Mouse (Mus musculus) CD4-positive, CD25-positive, alpha-beta regulatory T cell, adult 2 months (primary cell): ENCODE data around the gene Gm10271.
A peak's percentile ranks its signal among the peaks of the same experiment; 100 is the strongest.

Experiments used
- DNase-seq: peaks from one replicate; pipeline ENCODE4 v3.0.0-alpha.2; 2012; ENCODE audit warnings: low read depth, low spot score

The Gm10271 gene

DNA sequence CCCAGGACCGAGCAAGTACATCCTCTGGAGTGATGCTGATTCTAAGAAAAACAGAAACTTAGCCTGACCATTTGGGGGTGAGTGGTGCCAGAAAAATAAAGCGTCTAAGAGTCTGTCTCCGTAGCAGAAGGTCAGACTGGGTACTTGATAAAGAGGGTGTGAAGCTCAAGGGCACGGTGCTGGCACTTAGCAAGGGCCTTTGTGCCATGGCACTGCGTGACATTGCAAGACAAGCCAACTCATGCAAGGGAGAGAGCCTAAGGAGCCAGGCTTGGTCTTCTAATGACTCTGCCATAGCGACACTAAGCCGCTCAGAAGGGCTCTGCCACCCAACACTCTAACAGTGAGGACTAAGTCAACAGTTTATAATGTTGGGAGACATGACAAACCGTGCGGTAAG is 6.4 kb upstream of the Gm10271 start:
- no peak for DNase-seq

DNA sequence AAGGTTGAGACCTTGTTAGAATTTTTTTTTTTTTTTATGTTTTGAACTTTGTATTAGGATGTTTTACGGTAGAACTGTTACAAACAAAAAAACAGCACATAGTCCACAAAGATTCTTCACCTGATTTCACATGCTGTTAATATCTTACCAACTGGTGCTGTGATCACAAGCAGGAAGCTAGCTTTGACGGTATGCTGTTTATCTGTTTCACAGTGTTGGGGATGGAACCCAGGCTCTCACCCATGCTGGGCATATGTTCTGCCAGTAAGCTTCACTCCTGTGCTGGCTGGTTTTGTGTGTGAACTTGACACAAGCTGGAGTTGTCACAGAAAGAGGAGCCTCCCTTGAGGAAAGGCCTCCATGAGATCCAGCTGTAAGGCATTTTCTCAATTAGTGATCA is 5.4 kb upstream of the Gm10271 start:
- DNase-seq = no peak

GRCm38 (mm10) chr10:116977455-116977854 is 5.0 kb upstream of the Gm10271 start:
- DNase-seq = no peak

DNA sequence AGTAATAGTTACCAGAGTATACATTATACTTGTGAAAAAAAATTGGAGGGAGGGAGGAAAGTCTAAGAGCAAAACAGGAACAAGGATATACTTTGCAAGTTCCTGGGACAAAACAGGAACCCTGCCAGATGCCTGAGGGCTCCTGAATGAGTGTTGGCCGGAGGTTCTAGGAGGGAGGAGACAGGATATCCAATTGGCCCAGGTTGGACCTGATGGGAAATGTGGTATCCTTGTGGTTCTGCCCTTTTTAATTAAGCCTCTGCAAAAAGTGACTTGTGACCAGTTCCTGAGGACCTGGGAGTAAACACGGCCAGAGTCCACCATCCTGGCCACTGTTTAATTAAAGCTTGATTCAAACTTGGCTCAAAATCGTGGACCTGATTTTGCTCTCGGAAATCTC is 3.7 kb downstream of the Gm10271 start:
- DNase-seq = no peak

- no peak for DNase-seq
Measured at GRCm38 (mm10) chr10:116966065-116966464, 6.3 kb downstream of the Gm10271 start.

DNA sequence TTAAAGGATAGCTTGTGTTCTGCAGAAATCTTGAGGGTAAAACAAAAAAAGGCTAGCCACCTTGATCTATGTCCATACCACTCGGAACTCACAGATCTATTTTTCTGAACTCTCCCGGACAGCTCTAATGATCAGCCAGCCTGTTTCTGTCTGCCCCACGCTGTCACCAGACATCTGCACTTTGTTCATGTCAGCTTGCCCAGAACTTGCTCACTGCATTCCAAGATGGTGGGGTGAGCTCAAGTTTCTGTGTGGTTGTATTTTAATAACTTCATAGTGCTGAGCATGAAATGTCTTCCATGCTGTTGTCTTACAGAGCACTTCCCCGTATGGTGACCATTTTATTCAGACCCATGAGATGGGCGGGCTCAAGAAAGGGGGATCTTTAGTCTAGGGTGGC is 7.1 kb downstream of the Gm10271 start:
- DNase-seq = no peak

DNA sequence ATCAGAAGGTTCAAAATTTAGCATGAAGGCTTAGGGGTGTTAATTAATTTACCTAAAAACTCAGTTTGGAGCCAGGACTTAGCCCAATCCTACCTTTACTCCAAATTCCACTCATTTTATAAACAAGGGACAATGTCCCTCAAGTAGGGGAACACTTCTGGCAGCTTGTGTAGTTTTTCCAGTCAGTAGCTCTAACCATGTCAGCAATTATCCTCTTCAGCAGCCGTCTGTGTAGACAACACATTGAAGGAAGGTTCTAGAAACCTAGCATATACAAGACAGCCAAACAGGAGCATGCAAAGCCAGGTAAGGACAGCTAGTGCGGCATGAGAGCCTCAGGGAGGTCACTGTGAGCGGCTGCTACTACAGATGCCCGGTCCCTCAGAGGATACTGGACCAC is 7.8 kb downstream of the Gm10271 start:
- DNase-seq = no peak

- DNase-seq = no peak
Measured at GRCm38 (mm10) chr10:116964084-116964483, 8.3 kb downstream of the Gm10271 start.

- DNase-seq = peak; percentile 39
Measured at GRCm38 (mm10) chr10:116962803-116963202, 9.6 kb downstream of the Gm10271 start.

- no peak for DNase-seq
Measured at GRCm38 (mm10) chr10:116962152-116962551, 10.3 kb downstream of the Gm10271 start.

DNA sequence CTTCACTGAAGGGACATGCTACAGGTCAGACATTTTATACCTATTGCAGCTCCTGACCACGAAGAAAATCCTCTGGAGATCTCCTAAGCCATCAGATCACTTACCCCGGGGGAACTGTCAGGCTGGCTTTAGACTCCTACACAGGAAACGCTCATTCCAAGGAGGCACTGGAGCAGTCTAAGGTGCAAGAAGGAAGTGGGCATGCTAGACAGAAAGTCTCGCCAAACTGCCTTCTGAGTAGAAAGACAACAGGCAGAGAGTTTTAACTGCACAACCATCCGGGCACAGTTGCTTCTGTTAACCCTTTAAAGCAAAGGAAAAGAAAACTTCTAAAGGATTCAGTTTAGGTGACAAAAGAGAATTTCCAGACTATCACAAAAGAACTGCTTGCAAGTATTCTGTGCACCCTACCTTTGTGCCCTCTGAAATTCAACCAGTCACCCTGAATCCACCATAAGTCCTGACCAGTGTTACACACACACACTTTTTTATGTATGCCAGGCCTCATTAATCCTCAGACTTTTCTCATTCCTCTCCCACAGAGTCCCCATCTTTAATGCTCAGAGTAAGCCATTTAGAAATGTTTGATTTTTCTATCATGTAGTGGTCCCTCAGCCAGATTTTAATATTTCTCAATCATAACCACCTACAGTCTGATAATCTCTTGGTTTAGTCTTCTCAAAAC is 14.4 kb downstream of the Gm10271 start:
- DNase-seq = no peak

DNA sequence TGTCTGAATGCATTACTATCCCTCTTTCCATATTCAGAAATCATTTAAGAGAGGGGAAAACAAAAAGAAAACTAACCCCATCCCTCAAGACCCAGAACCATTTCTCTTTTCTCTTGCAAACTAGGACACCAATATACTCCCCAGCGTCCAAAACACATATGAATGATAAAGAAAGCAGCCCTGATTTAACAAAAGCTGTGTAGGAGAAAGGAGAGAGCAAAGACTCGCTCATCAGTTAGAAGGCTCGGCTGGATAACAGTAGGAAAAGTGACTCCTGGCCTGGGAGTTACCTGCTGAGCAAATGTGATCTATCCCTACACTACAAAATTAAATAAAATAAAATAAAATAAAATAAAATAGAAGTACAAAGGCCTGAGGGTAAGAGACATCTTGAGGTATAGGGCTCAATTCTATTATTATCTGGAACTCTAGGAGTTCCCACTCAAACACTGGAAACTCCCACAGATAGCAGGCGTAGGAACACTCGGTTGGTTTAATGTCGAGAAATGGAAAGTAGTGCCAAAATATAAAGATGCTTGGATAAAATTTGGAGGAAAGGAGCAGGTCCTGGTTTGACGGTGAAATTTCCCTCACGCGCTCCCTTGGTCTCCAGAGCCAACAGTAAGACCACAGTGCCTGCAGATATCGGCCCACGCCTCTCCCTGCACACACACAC is 15.8 kb downstream of the Gm10271 start:
- no peak for DNase-seq

DNA sequence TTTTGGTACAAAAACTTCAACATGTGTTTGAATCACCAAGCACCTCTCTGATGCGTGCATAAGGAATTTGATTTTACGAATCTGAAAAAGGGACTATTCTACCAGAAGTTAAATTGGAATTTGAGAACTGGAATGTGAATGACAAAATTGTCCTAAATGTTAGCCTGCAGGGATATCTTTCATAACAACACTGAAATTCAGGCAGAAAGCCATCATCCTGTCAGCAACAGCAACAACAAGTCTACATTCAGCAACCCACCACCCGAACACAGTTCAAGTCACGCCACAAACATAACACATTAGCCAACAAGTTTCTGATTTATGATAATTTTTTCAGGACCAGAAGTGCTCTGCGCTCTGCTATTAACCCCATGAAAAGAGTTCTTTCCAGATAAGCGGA is 17.2 kb downstream of the Gm10271 start:
- DNase-seq = no peak

DNA sequence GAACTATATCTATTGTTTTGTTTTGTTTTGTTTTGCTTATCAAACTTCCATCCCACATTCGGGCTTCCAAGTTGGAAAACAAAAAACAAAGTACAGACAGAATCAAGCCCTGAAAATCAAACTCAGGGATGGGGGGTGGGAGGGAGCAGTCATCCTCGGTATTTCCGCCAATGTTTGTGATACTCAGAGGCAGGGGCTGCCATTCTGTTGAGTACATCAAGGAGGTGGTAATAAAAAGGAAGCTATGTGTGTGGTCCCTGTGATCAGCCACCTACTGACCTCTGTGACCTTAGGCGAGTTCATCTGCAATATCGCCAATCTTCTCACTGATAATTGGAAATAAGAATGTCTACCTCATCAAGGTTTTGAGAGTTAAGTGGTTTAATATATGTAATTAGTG is 21.5 kb downstream of the Gm10271 start:
- DNase-seq = no peak

- DNase-seq = peak; percentile 95
Measured at GRCm38 (mm10) chr10:116950009-116950769, 22.2 kb downstream of the Gm10271 start, which contains the start of gene Rab3ip. Gene Rab3ip, minus strand, starts transcription at chr10:116950769.

DNA sequence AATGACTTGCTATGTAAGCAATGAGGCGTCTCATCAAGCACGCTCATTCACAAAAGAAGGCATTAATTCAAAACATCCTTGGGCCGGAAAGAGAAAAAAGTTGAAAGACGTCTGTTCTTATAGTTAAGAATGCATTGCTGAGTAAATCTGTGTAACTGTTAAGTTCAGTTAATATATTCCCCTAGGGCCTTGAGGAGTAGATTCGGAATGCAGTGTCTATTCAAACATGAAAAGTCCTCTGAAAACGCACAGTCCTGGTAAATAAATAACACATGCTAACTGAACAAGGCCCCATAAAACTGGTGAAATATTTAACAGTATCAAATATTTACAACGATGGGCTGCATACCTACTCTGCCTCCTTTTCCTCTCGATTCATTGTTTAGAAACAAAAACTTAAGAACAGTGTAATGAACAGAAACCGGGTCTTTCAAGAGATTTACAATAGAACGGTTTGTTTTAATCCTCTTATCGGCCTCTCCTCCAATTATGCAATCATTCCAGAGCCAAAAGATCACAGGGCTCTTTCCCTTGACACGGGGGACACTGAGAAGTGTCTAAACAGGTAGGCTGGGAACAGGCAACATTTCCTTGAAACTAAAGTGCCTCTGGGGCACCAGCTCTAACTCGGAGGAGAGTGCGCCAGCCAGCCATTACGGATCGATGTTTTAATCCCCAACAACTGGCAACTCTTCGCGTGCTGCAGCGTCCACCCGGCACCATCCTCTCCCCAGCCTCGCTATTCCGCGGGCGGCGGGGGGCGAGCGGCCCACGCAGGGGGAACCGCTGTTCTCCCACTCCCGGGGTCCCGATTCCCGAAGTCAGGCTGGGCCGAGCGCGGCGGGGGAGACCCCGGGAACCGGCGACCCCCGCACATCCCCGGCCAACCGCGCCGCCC is 23.0 kb downstream of the Gm10271 start:
- DNase-seq = peak; percentile 64

- peak; percentile 17 for DNase-seq
Measured at GRCm38 (mm10) chr10:116948414-116948813, 24.0 kb downstream of the Gm10271 start.

- DNase-seq = peak; percentile 5
Measured at GRCm38 (mm10) chr10:116944940-116945339, 27.5 kb downstream of the Gm10271 start.

DNA sequence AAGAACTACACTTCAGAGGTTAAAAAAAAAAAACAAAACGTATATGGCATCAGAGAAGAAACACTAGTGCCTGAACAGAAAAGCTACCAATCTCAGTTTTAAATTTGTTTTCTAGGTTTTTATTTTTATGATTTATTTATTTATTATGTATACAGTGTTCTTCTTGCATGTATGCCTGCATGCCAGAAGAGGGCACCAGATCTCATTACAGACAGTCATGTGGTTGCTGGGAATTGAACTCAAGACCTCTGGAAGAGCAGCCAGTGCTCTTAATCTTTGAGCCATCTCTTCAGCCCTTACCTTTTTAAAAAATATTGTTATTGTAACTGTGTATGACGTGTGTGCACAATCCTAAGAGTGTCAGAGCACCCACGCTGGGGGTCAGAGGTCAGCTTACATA is 28.3 kb downstream of the Gm10271 start:
- DNase-seq = peak; percentile 60

- DNase-seq = peak; percentile 74
Measured at GRCm38 (mm10) chr10:116943025-116943424, 29.4 kb downstream of the Gm10271 start.

DNA sequence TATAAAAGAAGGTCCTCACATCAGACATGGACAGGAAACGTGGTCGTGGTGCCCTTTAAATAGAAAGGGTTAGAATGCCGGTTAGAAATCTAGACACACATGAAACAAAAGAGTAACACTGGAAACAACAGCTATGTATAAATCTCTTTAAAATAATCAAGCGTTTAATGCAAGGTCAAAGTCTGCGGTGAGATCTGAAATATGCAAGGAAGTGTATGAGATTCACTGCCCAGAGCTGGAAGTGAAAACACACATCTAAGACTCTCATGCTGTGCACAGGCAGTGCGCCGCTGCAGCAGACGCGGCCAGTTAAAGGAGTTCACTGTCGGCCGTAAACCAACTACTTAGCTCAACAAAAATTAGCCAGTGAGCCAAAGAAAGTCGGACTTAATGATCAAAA is 37.4 kb downstream of the Gm10271 start:
- DNase-seq = peak; percentile 64

DNA sequence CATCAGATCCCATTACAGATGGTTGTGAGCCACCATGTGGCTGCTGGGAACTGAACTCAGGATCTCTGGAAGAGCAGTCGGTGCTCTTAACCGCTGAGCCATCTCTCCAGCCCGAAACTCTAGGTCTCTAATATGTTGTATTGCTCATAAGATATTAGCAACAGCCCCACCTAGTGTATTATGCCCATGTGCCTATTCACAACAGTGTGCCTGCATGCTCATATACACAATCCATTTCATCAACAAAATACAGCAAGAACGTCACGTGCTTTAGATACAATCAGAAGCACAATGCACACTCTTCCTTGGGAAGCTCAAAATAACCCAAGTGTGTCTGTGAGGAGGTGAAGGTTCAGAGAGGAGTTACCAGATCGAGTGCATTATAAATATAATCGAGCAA is 38.6 kb downstream of the Gm10271 start:
- peak; percentile 69 for DNase-seq
